Mouse (Mus musculus) midbrain, embryonic 10.5 days (tissue): ENCODE data around the gene Stxbp6. TPM values are rescaled to one million over a fixed set of nuclear protein-coding genes. Genes with fewer than 3 reads are reported as not detected.

Source experiments
- DNase-seq: peaks from one replicate; pipeline ENCODE4 v3.0.0-alpha.2; 2017; ENCODE audit warnings: low spot score
- H3K27ac ChIP-seq: fragments of 300-500 bp; sonication (generic); replicated peaks from 2 replicates; pipeline ENCODE4 v1.5.1; 2016; ENCODE audit warnings: mild to moderate bottlenecking
- H3K27me3 ChIP-seq: fragments of 300-500 bp; sonication (generic); 2 replicates; pipeline ENCODE4 v1.6.1; 2016; ENCODE audit warnings: low read depth, mild to moderate bottlenecking; ENCODE audit not compliant: poor library complexity, severe bottlenecking
- H3K36me3 ChIP-seq: fragments of 300-500 bp; sonication (generic); 2 replicates; pipeline ENCODE4 v1.6.1; 2016; ENCODE audit warnings: mild to moderate bottlenecking, moderate library complexity
- H3K4me1 ChIP-seq: fragments of 300-500 bp; sonication (generic); 2 replicates; pipeline ENCODE4 v1.6.1; 2016
- H3K4me3 ChIP-seq: fragments of 300-500 bp; sonication (generic); 2 replicates; pipeline ENCODE4 v1.5.1; 2016; ENCODE audit warnings: mild to moderate bottlenecking, moderate library complexity
- H3K9me3 ChIP-seq: fragments of 300-500 bp; sonication (generic); replicated peaks from 2 replicates; pipeline ENCODE4 v1.6.1; 2016; ENCODE audit warnings: mild to moderate bottlenecking
- whole genome bisulfite sequencing: fragments of 180-500 bp; shearing (Covaris S2); methylation state at CpG from one replicate; pipeline ENCODE4 v1.1.7; 2016; 5-methylcytosine and 5-hydroxymethylcytosine counted together
- polyA plus RNA-seq: library from polyadenylated mRNA; unstranded; fragments of >200 nt; fragmentation: Nextera tagmentation; extraction: Ambion mirVana; gene quantifications from 2 replicates; pipeline ENCODE4 v1.2.1, GENCODE M21; 2016

Stxbp6 gene
- polyA plus RNA-seq, 1 experiment from 2014 or later = 24.6 TPM

DNA sequence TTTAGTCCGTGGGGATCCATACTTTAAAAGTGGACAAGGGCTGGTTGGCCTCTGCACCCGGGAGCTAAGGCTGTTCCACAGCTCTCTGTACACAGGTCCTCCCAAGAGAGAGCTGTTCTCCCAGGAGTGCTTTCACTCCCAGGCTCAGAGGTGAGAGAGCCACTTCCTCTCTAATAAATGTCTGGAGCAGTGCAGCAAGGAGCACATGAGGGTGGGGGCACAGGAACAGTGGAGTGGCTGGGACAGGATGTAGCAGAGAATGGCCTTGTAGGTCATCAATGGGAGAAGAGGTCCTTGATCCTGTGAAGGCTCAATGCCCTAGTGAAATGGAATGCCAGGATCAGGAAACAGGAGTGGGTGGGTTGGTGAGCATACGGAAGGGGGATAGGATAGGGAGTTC is 209.1 kb downstream of the Stxbp6 start:
- Histone ChIP-seq H3K9me3 (no peaks in the 10 kb centered on the region), H3K36me3 (no peaks in the 10 kb centered on the region), H3K27ac (no peak overlapping the region), H3K4me1 (no peaks in the 10 kb centered on the region), H3K4me3 (no peak overlapping the region), H3K27me3 (no peaks in the 10 kb centered on the region)
- WGBS = 85% methylated on average over 3 of the region's 3 CpGs
- no peak for DNase-seq

DNA sequence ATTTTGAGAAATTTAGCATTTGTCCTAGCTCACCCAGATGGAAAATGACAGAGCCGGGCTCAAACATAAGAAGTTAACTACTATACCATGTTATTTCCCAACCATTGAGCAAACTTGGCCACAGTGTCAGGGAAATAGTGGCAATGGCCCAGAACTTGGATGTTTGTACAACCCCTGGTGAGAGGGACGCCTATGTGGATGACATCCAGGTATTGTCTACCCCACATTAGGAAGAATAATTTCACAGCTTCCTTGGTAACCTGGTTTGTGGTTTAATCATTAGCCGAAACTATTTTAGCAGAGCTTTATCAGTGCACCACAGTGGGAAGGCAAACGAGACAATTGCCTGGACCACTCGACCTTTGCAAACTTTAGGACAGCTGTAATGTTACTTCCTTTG is 215.1 kb downstream of the Stxbp6 start:
- no peak overlapping the region for H3K27ac ChIP-seq
- no peaks in the 10 kb centered on the region for H3K4me1 ChIP-seq
- WGBS = 75% methylated on average over 5 of the region's 5 CpGs
- no peaks in the 10 kb centered on the region for H3K9me3 ChIP-seq
- DNase-seq = no peak
- no peaks in the 10 kb centered on the region for H3K36me3 ChIP-seq
- no peak overlapping the region for H3K4me3 ChIP-seq
- no peaks in the 10 kb centered on the region for H3K27me3 ChIP-seq

DNA sequence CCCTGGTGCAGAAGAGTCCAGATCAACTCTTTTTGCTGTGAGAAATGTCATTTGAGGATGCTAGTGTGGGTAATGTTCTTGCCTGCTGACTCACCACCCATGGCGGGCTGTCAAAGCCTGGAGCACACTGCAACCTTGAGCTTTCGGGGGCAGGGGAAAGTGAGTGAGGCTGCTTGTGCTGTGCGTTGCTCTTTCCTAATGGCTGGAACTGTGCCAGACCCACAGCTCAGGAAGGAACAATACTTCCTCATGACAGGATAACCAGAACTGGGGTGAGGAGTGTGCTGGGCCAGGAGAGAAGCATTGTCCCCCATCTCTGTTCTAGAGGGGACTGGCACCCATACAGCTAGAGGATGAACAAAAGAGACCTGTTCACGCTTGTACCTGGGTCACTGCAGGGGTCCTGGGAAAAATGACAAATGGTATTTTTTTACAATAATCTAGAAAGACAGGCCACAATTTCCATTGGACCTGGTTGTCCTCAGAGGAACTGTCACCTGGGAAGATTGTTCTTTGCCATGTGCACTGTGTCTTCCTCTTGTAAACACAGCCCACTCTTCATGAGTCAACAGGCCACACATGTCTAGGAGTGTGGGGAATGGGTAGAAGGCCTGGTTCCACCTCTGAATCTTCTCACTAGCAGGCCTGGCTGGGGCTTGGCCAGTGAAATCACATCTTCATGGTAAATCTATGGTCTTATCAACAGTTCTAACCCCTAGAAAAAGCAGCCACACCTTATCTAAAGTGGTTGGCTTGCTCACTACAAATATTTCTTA is 216.2 kb downstream of the Stxbp6 start:
- DNase-seq = no peak
- 80% methylated on average over 4 of the region's 4 CpGs for WGBS

DNA sequence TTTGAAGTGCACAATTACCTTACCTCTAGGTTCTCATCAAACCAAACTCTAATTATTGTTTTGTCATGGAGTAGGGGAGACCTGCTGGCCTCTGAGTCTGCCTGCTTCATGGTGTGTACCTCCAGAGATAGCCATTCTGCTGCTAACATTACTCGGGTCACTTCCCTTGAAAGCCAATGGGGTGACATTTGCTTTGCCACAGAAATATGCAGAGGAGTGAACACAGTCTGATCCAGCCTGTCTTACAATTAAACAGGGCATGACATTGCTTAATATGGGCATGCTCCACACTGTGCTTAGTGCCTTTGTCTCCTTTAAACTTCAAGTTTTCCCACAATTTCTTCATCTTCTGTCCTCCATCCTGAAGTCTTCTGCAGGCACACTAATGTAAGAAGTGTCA is 222.5 kb downstream of the Stxbp6 start:
- Histone ChIP-seq H3K4me3 (no peak overlapping the region), H3K27ac (no peak overlapping the region), H3K9me3 (no peaks in the 10 kb centered on the region), H3K36me3 (no peaks in the 10 kb centered on the region), H3K27me3 (no peaks in the 10 kb centered on the region), H3K4me1 (no peaks in the 10 kb centered on the region)
- 82% methylated on average over 1 of the region's 1 CpGs for WGBS
- DNase-seq = no peak

More for the DNA sequence above, 216.2 kb downstream of the Stxbp6 start:
- Histone ChIP-seq H3K9me3 (no peaks in the 10 kb centered on the region), H3K4me1 (no peaks in the 10 kb centered on the region), H3K4me3 (no peak overlapping the region), H3K27me3 (no peaks in the 10 kb centered on the region), H3K27ac (no peak overlapping the region), H3K36me3 (no peaks in the 10 kb centered on the region)

DNA sequence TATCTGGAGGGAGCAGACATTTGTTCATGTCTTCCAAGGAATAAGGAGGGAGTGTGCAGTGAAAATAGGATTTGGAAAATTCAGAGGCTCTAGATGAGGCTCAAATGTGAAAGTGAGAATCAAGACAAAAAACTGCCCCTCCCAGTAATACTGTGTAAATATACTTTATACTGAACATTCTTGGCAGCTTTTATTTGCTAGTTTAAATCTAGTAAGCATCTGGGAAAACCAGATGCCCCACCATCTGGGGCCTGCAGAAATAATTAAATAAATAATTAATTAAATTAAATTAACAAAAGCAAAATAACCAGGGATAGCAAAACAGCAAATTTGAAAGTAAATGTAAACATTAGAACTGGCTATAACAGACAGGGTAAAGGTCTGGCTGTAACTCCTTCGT is 224.0 kb downstream of the Stxbp6 start:
- H3K36me3 ChIP-seq = no peaks in the 10 kb centered on the region
- no peak overlapping the region for H3K4me3 ChIP-seq
- H3K4me1 ChIP-seq = no peaks in the 10 kb centered on the region
- DNase-seq = no peak
- WGBS = 80% methylated on average over 1 of the region's 1 CpGs
- no peaks in the 10 kb centered on the region for H3K9me3 ChIP-seq
- no peak overlapping the region for H3K27ac ChIP-seq
- H3K27me3 ChIP-seq = no peaks in the 10 kb centered on the region

DNA sequence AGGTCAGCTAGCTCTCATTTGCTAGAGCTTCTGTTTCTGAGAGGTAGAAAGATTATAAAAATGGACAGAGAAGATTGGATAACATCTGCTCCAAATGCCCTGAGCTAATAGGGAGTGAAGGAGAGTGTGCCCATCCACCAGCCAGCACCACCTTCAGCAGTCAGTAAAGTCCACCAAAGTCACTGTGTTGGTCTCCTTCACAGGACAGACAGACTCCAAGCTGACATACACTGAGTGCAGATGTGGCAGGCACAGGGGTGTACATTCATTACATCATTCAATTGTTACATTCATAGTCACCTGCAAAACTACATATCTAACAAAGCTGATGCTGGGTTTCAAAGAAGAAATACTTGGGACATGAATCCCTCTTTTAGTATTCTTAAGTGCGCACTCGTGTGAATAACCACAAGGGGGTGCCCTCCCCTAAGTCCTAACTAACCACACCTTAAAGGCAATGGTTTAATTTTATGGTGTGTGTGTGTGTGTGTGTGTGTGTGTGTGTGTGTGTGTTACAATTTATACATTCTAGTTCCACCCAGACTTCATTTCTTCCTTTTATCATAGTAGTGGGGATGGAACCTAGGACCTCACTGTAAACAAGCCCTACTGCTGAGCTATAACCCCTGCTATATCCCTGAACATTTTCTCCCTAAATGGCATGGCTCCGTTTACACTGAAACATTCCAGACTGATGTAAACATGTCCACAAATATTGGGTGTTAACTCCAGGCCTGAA is 225.9 kb downstream of the Stxbp6 start:
- peak; percentile 20 for DNase-seq
- Histone ChIP-seq H3K36me3 (no peaks in the 10 kb centered on the region), H3K27me3 (no peaks in the 10 kb centered on the region), H3K4me3 (no peak overlapping the region), H3K4me1 (no peaks in the 10 kb centered on the region), H3K9me3 (no peaks in the 10 kb centered on the region), H3K27ac (no peak overlapping the region)
- WGBS = 46% methylated on average over 3 of the region's 3 CpGs

DNA sequence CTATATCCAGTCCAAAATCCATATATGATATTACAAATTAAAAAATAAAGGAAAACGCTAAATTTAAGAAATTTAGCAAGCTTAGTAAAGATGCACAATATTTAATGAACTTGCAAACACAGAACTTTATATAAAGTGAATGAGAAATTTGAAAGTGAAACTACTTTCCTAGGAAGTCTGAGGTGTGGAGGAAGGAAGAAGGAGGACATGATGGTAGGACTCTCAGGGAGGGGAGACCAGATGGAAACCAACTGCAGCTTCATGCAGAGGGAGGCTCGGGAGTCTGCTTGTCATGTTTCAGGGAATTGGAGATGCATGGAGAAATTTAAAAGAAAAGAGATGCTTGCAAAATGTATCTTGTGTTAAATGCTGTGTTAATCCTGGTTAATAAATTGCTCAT is 233.9 kb downstream of the Stxbp6 start:
- Histone ChIP-seq H3K4me3 (no peak overlapping the region), H3K9me3 (no peaks in the 10 kb centered on the region), H3K4me1 (peaks cover 9% of the 10 kb centered on the region), H3K27me3 (no peaks in the 10 kb centered on the region), H3K36me3 (no peaks in the 10 kb centered on the region), H3K27ac (no peak overlapping the region)
- WGBS = 78% methylated on average over 2 of the region's 2 CpGs
- no peak for DNase-seq

DNA sequence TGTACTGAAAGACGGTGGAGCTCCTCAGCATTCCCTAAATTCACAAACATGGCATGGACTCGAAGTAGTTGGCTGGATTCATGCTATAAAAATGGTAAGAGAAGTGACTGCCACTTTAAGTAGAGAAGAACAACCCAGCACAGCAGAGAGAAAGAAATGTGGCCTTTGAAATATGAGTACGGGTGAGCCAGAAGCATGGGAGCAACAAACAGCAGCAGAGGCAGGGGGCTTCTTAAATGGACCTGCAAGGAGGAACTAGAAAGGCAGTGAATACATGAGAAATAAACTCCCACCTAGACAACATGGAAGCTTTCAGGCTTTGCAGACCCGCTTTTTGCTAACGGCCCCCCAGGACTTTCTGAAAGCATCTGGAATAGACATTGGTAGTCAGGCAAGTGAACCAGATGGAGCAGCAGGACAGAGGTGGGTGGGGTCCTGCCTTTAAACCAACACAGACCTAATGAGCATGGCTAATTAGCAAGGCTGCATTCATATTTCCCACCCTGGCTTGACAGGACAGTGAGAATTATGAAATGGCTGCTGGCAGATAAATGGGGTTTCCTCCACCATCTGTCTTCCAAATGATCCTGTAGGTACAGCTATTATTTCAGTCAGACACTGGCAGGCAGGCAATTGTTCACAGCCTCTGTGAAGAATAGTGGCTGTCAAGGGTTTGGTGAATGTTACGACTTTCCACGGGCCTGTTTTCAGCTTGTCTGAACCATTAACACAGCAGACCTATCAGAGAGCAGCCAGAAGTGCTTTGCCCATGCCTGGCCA is 234.7 kb downstream of the Stxbp6 start:
- no peak overlapping the region for H3K4me3 ChIP-seq
- no peak for DNase-seq
- H3K27me3 ChIP-seq = no peaks in the 10 kb centered on the region
- no peaks in the 10 kb centered on the region for H3K9me3 ChIP-seq
- no peaks in the 10 kb centered on the region for H3K36me3 ChIP-seq
- peaks cover 9% of the 10 kb centered on the region for H3K4me1 ChIP-seq
- no peak overlapping the region; the same call in 1 of the 2 replicates for H3K27ac ChIP-seq
- 59% methylated on average over 7 of the region's 7 CpGs for WGBS

DNA sequence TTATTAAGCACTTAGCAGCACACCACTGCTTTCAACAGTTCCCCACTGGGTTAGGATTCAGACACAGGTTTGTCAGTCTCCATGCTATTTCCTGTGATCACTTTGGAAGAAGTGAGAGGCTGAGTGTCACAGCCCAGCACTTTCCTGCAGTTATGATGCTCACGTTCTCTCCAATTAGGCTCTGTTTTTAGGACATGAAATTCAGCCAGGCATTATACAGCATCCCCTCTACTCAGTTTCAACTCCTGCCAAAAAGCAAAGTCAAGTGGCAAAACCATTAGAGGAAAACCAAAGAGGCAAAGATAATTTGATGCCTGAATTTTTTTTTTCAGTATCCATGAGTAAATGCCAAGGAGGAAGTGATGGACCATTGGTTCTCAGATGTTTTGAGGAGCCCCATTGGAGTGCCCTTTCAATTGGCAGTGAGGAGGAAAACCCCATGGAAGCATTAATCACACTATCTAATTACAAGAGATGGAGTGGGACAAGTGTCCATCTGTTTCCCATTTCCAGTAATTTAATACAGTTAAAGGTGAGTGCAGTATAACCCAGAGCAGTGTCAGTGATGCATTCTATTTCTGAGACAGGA is 238.5 kb downstream of the Stxbp6 start:
- Histone ChIP-seq H3K27me3 (no peaks in the 10 kb centered on the region), H3K36me3 (no peaks in the 10 kb centered on the region), H3K9me3 (no peaks in the 10 kb centered on the region; the same call in 1 of the 2 replicates), H3K4me1 (peaks cover 9% of the 10 kb centered on the region), H3K27ac (no peak overlapping the region), H3K4me3 (no peak overlapping the region)
- DNase-seq = no peak
- WGBS = 83% methylated on average over 1 of the region's 1 CpGs

DNA sequence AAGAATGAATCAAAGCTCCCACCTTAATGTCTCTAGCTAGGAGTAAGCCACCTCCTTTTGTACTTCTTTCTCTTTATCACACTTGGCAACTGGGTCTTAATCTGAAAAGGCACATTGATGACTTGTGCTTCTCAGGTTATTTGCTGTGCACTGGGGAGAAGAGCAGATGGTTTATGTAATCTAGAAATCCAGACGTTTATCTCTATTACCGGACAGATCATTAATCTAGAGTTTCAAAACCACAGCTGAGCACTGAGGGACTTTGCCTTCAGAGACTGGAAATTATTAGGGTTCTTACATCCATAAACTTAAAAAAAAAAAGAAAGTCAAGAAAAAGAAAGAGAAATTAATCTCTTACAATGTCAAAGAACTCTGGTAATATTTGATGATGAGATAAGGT is 262.6 kb downstream of the Stxbp6 start:
- Histone ChIP-seq H3K27me3 (no peaks in the 10 kb centered on the region), H3K27ac (no peak overlapping the region), H3K36me3 (no peaks in the 10 kb centered on the region), H3K4me1 (no peaks in the 10 kb centered on the region), H3K4me3 (no peak overlapping the region), H3K9me3 (no peaks in the 10 kb centered on the region)
- DNase-seq = no peak
- 95% methylated on average over 2 of the region's 2 CpGs for WGBS

DNA sequence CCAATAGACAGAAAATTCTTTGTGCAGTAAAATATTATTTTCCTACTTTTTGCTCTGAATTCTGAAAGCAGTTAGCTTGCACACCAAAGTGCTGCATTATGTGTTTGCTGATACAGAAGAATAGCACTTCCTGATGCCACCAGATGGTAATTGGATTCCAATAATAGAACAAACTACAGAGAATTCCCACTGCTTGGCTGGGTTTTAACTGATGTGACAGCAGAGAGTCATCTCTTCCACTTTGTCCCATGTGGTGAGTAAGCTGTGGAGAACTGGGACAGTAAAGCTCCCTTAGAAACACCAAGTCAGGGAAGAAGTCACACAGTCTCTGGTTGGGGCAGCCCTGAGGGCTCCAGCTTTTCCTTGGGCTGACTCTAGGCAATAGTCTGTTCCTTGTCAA is 270.3 kb downstream of the Stxbp6 start:
- no peaks in the 10 kb centered on the region for H3K36me3 ChIP-seq
- no peak overlapping the region for H3K27ac ChIP-seq
- no peak overlapping the region for H3K4me3 ChIP-seq
- no peak for DNase-seq
- no peaks in the 10 kb centered on the region for H3K27me3 ChIP-seq
- no peaks in the 10 kb centered on the region for H3K4me1 ChIP-seq
- no peaks in the 10 kb centered on the region for H3K9me3 ChIP-seq
